Mouse (Mus musculus) heart, adult 8-10 months (tissue): Measurements from ENCODE around the gene D430019H16Rik. TPM values are rescaled to one million over a fixed set of nuclear protein-coding genes. Genes with fewer than 3 reads are reported as not detected.
A peak's percentile ranks its signal among the peaks of the same experiment; 100 is the strongest.

Experiments
- DNase-seq: peaks from one replicate; pipeline ENCODE4 v3.0.0; 2022; ENCODE audit warnings: low spot score
- total RNA-seq, 4 experiments: library from RNA; stranded (reverse); gene quantifications; 2 replicates each; pipeline ENCODE4 v1.2.4; 2022

Gene D430019H16Rik
- under 1 TPM; 0.11 to 0.41 (median 0.13) TPM for total RNA-seq

- DNase-seq: peak; percentile 10
Observed at GRCm38 (mm10) chr12:105453670-105454257, at the start of gene D430019H16Rik. TSS of gene D430019H16Rik (plus strand) at chr12:105453856.

- no peak for DNase-seq
Observed at GRCm38 (mm10) chr12:105406008-105406407, 47.6 kb upstream of the D430019H16Rik start.

GRCm38 (mm10) chr12:105413909-105414308 lies 39.7 kb upstream of the D430019H16Rik start:
- peak; percentile 4 for DNase-seq

GRCm38 (mm10) chr12:105420476-105420875 lies 33.2 kb upstream of the D430019H16Rik start:
- DNase-seq: no peak

- DNase-seq: no peak
Observed at GRCm38 (mm10) chr12:105426541-105426940, 27.1 kb upstream of the D430019H16Rik start.

- DNase-seq: peak; percentile 23
Observed at GRCm38 (mm10) chr12:105427039-105427757, 26.5 kb upstream of the D430019H16Rik start.

GRCm38 (mm10) chr12:105431872-105432271 lies 21.8 kb upstream of the D430019H16Rik start:
- DNase-seq: no peak

GRCm38 (mm10) chr12:105432807-105433206 lies 20.8 kb upstream of the D430019H16Rik start:
- DNase-seq: no peak

- DNase-seq: no peak
Observed at GRCm38 (mm10) chr12:105438259-105438658, 15.4 kb upstream of the D430019H16Rik start.

- DNase-seq: no peak
Observed at GRCm38 (mm10) chr12:105439976-105440375, 13.7 kb upstream of the D430019H16Rik start.

GRCm38 (mm10) chr12:105443569-105443968 lies 10.1 kb upstream of the D430019H16Rik start:
- no peak for DNase-seq

- DNase-seq: no peak
Observed at GRCm38 (mm10) chr12:105445767-105446166, 7.9 kb upstream of the D430019H16Rik start.

GRCm38 (mm10) chr12:105449239-105449638 lies 4.4 kb upstream of the D430019H16Rik start:
- no peak for DNase-seq

- no peak for DNase-seq
Observed at GRCm38 (mm10) chr12:105454258-105455062, 804 bp downstream of the D430019H16Rik start.

- DNase-seq: no peak
Observed at GRCm38 (mm10) chr12:105455063-105455559, 1.5 kb downstream of the D430019H16Rik start.

- no peak for DNase-seq
Observed at GRCm38 (mm10) chr12:105458791-105459190, 5.1 kb downstream of the D430019H16Rik start.

GRCm38 (mm10) chr12:105461066-105461465 lies 7.4 kb downstream of the D430019H16Rik start:
- DNase-seq: no peak

GRCm38 (mm10) chr12:105469026-105469425 lies 15.4 kb downstream of the D430019H16Rik start:
- no peak for DNase-seq

GRCm38 (mm10) chr12:105475230-105475911 lies 21.7 kb downstream of the D430019H16Rik start:
- DNase-seq: no peak

GRCm38 (mm10) chr12:105476453-105476852 lies 22.8 kb downstream of the D430019H16Rik start:
- peak; percentile 33 for DNase-seq

GRCm38 (mm10) chr12:105476993-105477392 lies 23.3 kb downstream of the D430019H16Rik start:
- no peak for DNase-seq
